Mouse (Mus musculus) lung, embryonic 16.5 days (tissue): ENCODE data around the gene Itln1. TPM values are rescaled to one million over a fixed set of nuclear protein-coding genes. Genes with fewer than 3 reads are reported as not detected.

Experiments used
- ATAC-seq: fragments of 200-750 bp; cut with Nextera tagmentation; 2 replicates; pipeline ENCODE4 v1.8.0; 2017; ENCODE audit warnings: low read depth, mild to moderate bottlenecking, moderate library complexity
- H3K27ac ChIP-seq: fragments of 300-500 bp; sonication (generic); 2 replicates; pipeline ENCODE4 v1.5.1; 2014; ENCODE audit warnings: mild to moderate bottlenecking, control low read depth, low read length
- H3K27me3 ChIP-seq: fragments of 300-500 bp; sonication (generic); 2 replicates; pipeline ENCODE4 v1.6.1; 2014; ENCODE audit warnings: low read depth, low read length, mixed read lengths; ENCODE audit not compliant: control insufficient read depth, insufficient read depth
- H3K36me3 ChIP-seq: fragments of 300-500 bp; sonication (generic); 2 replicates; pipeline ENCODE4 v1.6.1; 2014; ENCODE audit warnings: low read length; ENCODE audit not compliant: control insufficient read depth, insufficient read depth
- H3K4me1 ChIP-seq: fragments of 300-500 bp; sonication (generic); replicated peaks from 2 replicates; pipeline ENCODE4 v1.6.1; 2014; ENCODE audit warnings: low read length, mixed read lengths; ENCODE audit not compliant: control insufficient read depth, insufficient read depth
- H3K4me2 ChIP-seq: fragments of 300-500 bp; sonication (generic); 2 replicates; pipeline ENCODE4 v1.6.1; 2014; ENCODE audit warnings: low read depth, low read length, control low read depth
- H3K4me3 ChIP-seq: fragments of 300-500 bp; sonication (generic); 2 replicates; pipeline ENCODE4 v1.5.1; 2014; ENCODE audit warnings: mild to moderate bottlenecking, low read length, control low read depth
- H3K9ac ChIP-seq: fragments of 300-500 bp; sonication (generic); 2 replicates; pipeline ENCODE4 v1.6.1; 2014; ENCODE audit warnings: low read length, control low read depth
- H3K9me3 ChIP-seq: fragments of 300-500 bp; sonication (generic); 2 replicates; pipeline ENCODE4 v1.6.1; 2016; ENCODE audit warnings: low read length; ENCODE audit not compliant: control insufficient read depth
- WGBS: fragments of 180-500 bp; shearing (Covaris S2); extraction: QIAGEN DNeasy Blood & Tissue Kit; methylation state at CpG from one replicate; pipeline ENCODE4 v1.1.7; 2014; 5-methylcytosine and 5-hydroxymethylcytosine counted together
- polyA plus RNA-seq: library from polyadenylated mRNA; unstranded; fragments of >200 nt; fragmentation: Nextera tagmentation; extraction: Ambion mirVana; gene quantifications from 2 replicates; pipeline ENCODE4 v1.2.1, GENCODE M21; 2015

The Itln1 gene
- polyA plus RNA-seq, 1 experiment from 2014 or later, result not detected

DNA sequence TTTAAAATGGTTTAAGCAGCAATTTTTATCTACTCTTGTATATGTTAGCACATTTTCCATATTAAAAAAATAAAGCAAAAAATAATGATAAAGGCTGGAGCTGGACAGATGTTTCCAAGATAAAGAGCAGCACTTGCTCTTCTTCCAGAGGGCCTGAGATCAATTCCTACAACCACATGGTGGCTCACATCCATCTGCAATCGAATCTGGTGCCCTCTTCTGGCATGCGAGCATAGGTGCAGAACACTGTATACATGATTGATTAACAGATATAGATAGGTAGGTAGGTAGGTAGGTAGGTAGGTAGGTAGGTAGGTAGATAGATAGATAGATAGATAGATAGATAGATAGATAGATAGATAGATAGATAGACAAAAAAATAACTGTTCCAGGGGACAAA is 2.3 kb downstream of the Itln1 start:
- Histone ChIP-seq H3K27me3 (no peaks in the 10 kb centered on the region), H3K27ac (no peak overlapping the region), H3K4me3 (no peak overlapping the region), H3K4me2 (no peak overlapping the region), H3K36me3 (no peaks in the 10 kb centered on the region), H3K9me3 (no peaks in the 10 kb centered on the region), H3K4me1 (no peaks in the 10 kb centered on the region), H3K9ac (no peak overlapping the region)
- 49% methylated on average over 2 of the region's 2 CpGs for WGBS
- no peak for ATAC-seq

DNA sequence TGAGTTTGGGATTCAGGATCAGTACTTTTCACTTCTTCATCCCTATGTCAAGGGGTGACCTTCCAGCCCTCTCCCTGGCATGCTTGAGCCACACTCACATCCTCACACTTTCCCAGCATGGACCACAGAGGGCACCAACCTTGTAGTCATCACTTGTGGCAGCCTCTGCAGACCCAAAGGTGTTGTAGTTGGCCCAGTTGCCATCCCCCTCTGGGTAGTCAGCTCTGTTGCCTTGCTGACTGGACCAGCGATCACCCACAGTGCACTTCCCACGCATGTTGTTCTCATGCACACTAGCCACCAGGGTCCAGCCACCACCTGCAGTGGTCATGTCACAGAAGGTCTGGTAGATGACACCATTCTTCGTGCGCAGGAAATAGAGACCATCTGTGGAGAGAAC is 3.7 kb downstream of the Itln1 start:
- H3K27me3 ChIP-seq, result no peaks in the 10 kb centered on the region
- no peaks in the 10 kb centered on the region for H3K36me3 ChIP-seq
- no peaks in the 10 kb centered on the region for H3K9me3 ChIP-seq
- H3K27ac ChIP-seq, result no peak overlapping the region
- 96% methylated on average over 4 of the region's 4 CpGs for WGBS
- no peak overlapping the region for H3K4me2 ChIP-seq
- no peaks in the 10 kb centered on the region for H3K4me1 ChIP-seq
- no peak for ATAC-seq
- no peak overlapping the region for H3K4me3 ChIP-seq
- no peak overlapping the region for H3K9ac ChIP-seq

DNA sequence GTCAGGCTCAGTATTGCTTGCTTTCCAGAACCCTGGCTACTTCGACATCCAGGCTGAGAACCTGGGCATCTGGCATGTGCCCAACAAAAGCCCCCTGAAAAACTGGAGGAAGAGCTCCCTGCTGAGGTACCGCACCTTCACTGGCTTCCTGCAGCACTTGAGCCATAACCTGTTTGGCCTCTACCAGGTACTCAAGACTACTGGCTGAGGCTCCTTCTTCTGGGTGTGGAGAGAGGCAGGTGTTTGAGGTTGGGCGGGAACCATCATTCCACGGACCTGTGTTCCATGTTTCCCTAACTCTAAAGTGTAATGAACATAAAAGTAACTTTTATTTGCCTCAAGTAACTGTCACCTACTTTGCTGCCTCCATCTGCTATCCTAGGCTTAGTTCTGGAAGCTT is 19.5 kb downstream of the Itln1 start:
- Histone ChIP-seq H3K4me1 (no peaks in the 10 kb centered on the region), H3K4me2 (no peak overlapping the region), H3K27me3 (no peaks in the 10 kb centered on the region), H3K36me3 (no peaks in the 10 kb centered on the region), H3K9me3 (no peaks in the 10 kb centered on the region), H3K4me3 (no peak overlapping the region), H3K9ac (no peak overlapping the region), H3K27ac (no peak overlapping the region)
- peak; percentile 59; the same call in 1 of the 2 replicates for ATAC-seq
- WGBS, result 47% methylated on average over 4 of the region's 4 CpGs

DNA sequence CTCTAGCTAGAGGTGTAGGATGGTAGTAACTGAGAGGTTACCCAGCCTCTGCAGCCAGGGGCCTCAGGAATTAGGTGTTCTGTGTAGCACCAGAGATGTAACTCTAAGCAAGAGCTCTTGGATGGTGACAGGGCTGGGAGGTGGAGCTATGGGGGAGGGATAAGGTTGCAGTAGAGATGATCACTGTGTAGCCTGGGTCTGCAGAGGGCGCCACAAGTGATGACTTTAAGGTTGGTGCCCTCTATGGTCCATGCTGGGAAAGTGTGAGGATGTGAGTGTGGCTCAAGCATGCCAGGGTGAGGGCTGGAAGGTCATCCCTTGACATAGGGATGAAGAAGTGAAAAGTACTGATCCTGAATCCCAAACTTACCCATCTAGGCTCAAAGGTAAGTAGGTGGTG is 20.1 kb downstream of the Itln1 start:
- no peaks in the 10 kb centered on the region for H3K4me1 ChIP-seq
- no peak for ATAC-seq
- 5% methylated on average over 1 of the region's 1 CpGs for WGBS

DNA sequence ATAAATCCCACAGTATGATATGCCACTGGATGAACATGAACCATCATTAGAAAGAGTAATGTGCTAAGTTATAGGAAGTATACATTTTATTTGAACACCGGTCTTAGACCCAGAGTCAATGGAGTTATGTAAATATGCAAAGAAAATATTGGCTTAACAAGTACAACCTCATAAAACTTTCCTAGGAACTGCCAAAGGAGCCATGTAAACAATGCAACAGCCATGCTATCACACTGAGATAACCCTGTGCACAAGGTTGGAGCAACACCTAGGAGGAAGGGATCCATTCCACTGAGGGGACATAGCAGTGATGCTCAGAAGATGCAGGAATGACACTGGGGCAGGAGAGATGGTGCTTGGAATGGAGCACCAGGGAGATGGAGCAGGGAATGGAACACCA is 21.3 kb downstream of the Itln1 start:
- Histone ChIP-seq H3K27ac (no peak overlapping the region), H3K27me3 (no peaks in the 10 kb centered on the region), H3K36me3 (no peaks in the 10 kb centered on the region), H3K9ac (no peak overlapping the region), H3K4me3 (no peak overlapping the region), H3K9me3 (no peaks in the 10 kb centered on the region), H3K4me2 (no peak overlapping the region), H3K4me1 (no peaks in the 10 kb centered on the region)
- WGBS, result 57% methylated on average over 1 of the region's 1 CpGs
- ATAC-seq, result no peak

More for the DNA sequence above, 20.1 kb downstream of the Itln1 start:
- Histone ChIP-seq H3K27ac (no peak overlapping the region), H3K9me3 (no peaks in the 10 kb centered on the region), H3K4me2 (no peak overlapping the region), H3K4me3 (no peak overlapping the region), H3K36me3 (no peaks in the 10 kb centered on the region), H3K9ac (no peak overlapping the region), H3K27me3 (no peaks in the 10 kb centered on the region)

DNA sequence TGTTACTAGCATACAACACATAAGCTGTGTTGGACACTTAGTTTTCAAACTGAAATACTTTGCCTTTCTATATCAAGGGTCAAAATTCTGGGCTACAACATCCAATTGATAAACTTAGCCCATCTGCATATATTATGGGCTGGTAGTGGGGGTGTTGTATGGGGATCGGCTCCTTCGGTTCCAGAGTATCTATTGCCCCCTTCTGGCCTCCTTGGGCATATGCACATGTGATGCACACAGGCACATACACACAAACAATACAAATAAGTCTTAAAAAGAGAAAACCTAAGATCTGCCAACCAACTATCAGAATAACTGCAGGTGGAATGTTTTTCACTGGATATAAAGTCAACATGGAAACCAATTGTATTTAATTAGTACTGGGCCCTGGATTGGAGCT is 21.9 kb downstream of the Itln1 start:
- Histone ChIP-seq H3K9me3 (no peaks in the 10 kb centered on the region), H3K4me3 (no peak overlapping the region), H3K9ac (no peak overlapping the region), H3K27ac (no peak overlapping the region), H3K27me3 (no peaks in the 10 kb centered on the region), H3K36me3 (no peaks in the 10 kb centered on the region), H3K4me2 (no peak overlapping the region), H3K4me1 (no peaks in the 10 kb centered on the region)
- WGBS, result 90% methylated on average over 2 of the region's 2 CpGs
- ATAC-seq, result no peak

DNA sequence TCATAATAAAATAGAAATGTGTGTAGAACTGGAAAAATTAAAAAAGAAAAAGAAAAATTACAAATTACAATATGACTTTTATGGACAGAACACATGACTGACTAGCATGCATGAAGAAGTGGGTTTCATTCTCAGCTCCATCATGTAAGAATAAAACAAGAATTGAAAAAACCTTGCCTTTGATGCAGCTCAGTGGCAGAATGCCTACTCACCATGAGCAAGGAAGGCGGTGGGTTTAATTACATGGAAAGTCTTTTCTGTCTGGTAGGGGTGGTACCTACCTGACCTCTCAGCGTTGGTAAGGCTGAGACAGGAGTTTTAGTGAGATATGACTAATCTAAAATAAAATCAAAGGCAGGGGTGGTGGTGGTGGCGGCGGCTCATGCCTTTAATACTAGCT is 30.5 kb downstream of the Itln1 start:
- H3K9ac ChIP-seq, result peak overlapping the region; percentile 40

DNA sequence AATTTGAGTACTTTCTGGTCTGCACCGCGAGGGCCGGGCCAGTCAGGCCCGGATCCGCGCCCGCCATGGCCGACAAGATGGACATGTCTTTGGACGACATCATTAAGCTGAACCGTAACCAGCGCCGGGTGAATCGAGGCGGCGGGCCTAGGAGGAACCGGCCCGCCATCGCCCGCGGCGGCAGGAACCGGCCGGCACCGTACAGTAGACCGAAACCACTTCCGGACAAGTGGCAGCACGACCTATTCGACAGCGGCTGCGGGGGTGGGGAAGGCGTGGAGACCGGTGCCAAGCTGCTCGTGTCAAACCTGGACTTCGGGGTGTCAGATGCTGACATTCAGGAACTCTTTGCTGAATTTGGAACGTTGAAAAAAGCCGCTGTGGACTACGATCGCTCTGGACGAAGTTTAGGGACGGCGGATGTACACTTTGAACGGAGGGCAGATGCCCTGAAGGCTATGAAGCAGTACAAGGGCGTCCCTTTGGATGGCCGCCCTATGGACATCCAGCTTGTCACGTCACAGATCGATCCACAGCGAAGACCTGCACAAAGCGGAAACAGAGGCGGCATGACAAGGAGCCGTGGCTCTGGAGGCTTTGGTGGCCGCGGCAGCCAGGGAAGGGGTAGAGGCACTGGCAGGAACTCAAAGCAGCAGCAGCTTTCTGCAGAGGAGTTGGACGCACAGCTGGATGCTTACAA is 31.4 kb downstream of the Itln1 start:
- no peaks in the 10 kb centered on the region for H3K9me3 ChIP-seq
- under 1% methylated on average over 53 of the region's 53 CpGs for WGBS

More for the DNA sequence above, 30.5 kb downstream of the Itln1 start:
- Histone ChIP-seq H3K4me3 (no peak overlapping the region), H3K27ac (no peak overlapping the region), H3K9me3 (no peaks in the 10 kb centered on the region), H3K4me2 (peak overlapping the region; percentile 42), H3K27me3 (no peaks in the 10 kb centered on the region), H3K4me1 (peaks cover 5% of the 10 kb centered on the region; the same call in 1 of the 2 replicates), H3K36me3 (no peaks in the 10 kb centered on the region)
- no peak for ATAC-seq
- WGBS, result 73% methylated on average over 4 of the region's 4 CpGs

DNA sequence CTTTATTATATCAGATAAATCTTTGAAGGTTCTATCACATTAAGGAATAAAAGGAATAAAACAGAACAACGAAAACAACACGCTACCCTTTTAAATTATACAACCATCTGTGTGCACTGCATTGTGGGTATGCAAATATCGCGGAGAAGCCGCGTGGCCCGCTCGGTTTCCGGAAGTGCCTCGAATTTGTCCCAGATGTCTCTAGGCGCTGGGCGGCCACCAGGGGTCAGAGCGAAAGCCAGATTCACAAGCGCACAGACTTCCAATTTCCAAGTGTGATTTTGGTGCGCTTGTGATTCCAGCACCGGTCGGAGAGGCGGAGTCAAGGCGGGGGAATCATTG is 31.9 kb downstream of the Itln1 start, which contains the start of gene Alyref2:
Gene Alyref2, plus strand, starts transcription at position 229 of the 342 bp plus-strand sequence.
- H3K4me2 ChIP-seq, result peak within 1 kb of the TSS; percentile 85
- H3K27me3 ChIP-seq, result no peaks in the 10 kb centered on the region
- ATAC-seq, result peak; percentile 91
- peak within 1 kb of the TSS; percentile 77 for H3K4me3 ChIP-seq
- H3K9ac ChIP-seq, result peak within 1 kb of the TSS; percentile 86
- H3K4me1 ChIP-seq, result peaks cover 5% of the 10 kb centered on the region; the same call in 1 of the 2 replicates
- H3K9me3 ChIP-seq, result no peaks in the 10 kb centered on the region
- under 1% methylated on average over 19 of the region's 19 CpGs for WGBS
- H3K27ac ChIP-seq, result peak within 1 kb of the TSS; percentile 96
- H3K36me3 ChIP-seq, result no peaks in the 10 kb centered on the region

More for the DNA sequence above, 31.4 kb downstream of the Itln1 start:
- H3K4me1 ChIP-seq, result peaks cover 5% of the 10 kb centered on the region; the same call in 1 of the 2 replicates
- peak overlapping the region; percentile 85 for H3K4me2 ChIP-seq
- peak overlapping the region; percentile 96 for H3K27ac ChIP-seq
- H3K27me3 ChIP-seq, result no peaks in the 10 kb centered on the region
- H3K4me3 ChIP-seq, result peak overlapping the region; percentile 77
- H3K36me3 ChIP-seq, result no peaks in the 10 kb centered on the region
- ATAC-seq, result peak; percentile 67
- peak overlapping the region; percentile 86 for H3K9ac ChIP-seq
